Mouse (Mus musculus): Measurements from ENCODE around the gene Cdpf1.

- TF ChIP-seq TAL1 (conservative IDR thresholded peaks at IDR 0.05; ENCODE audit: low read depth, low read length) = no peak
- TF ChIP-seq CTCF (IDR thresholded peaks at IDR 0.05; ENCODE audit: low read depth, low read length) = no peak
These were observed 33.6 kb upstream of the Cdpf1 start for GRCm38 (mm10) chr15:85845071-85845470.
